Mouse (Mus musculus) lung, adult 2 months (tissue): ENCODE data around the gene Gm26657. TPM values are rescaled to one million over a fixed set of nuclear protein-coding genes. Genes with fewer than 3 reads are reported as not detected.

Experiments
- DNase-seq: peaks from one replicate; pipeline ENCODE4 v3.0.0; 2022
- H3K4me1 ChIP-seq: fragments of 200-500 bp; 2 replicates; pipeline ENCODE4 v1.6.1; 2011; ENCODE audit warnings: low read length; ENCODE audit not compliant: control insufficient read depth, insufficient read depth
- H3K4me3 ChIP-seq: fragments of 200-500 bp; replicated peaks from 2 replicates; pipeline ENCODE3; 2011; ENCODE audit warnings: low read depth, mild to moderate bottlenecking, control low read depth, low read length; ENCODE audit errors: extremely low read depth
- CTCF ChIP-seq: fragments of 200-500 bp; IDR thresholded peaks from 2 replicates; pipeline ENCODE4 v1.5.1; 2011; ENCODE audit warnings: mild to moderate bottlenecking, low read length, control low read depth; ENCODE audit not compliant: insufficient read depth
- POLR2A ChIP-seq: fragments of 200-500 bp; IDR thresholded peaks from 2 replicates; pipeline ENCODE4 v1.6.1; 2011; ENCODE audit warnings: low read depth, mild to moderate bottlenecking, control low read depth, low read length, borderline replicate concordance; ENCODE audit errors: extremely low read depth
- WGBS: fragments of 180-500 bp; shearing (Covaris S2); methylation state at CpG from one replicate; pipeline ENCODE4 v1.1.7; 2018; 5-methylcytosine and 5-hydroxymethylcytosine counted together
- polyA plus RNA-seq: library from polyadenylated mRNA; depleted of rRNA; stranded (reverse); fragments of >200 nt; gene quantifications from 2 replicates; pipeline ENCODE4 v1.2.3, GENCODE M21; 2012; rRNA removed

The Gm26657 gene
- polyA plus RNA-seq, 1 experiment, result not detected

DNA sequence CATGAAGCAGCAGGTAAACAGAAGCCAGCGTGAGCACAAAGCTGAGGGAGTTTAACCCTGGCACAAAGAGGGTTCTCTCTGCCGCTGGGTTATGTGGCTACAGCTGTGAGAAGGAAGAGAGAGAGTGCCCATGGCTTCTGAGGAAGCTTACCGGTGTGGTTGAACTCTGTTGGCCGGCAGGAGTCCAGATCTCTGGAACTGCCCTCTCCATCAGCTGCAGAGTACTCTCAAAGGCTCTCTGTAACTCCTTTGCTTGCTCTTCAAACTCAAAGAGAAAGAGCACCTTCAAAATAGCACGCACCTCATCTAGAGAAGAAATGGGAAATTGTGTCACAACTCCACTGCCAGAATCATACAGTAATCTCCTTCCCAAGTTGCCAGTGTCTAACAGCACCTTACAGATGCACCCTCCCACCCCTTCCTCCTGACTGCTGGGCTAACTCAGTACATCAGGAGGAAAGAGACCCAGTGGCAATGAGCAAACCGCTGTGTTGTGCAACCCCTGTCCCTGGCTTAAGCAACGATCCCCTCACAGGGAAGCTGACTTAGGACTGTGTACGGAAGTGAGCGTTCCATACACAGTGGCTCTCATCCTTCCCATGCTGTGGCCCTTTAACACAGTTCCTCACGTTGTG is 17.2 kb downstream of the Gm26657 start:
- H3K4me1 ChIP-seq, result no peaks in the 10 kb centered on the region
- 72% methylated on average over 10 of the region's 10 CpGs for WGBS
- H3K4me3 ChIP-seq, result no peak overlapping the region
- DNase-seq, result peak; percentile 59
- TF ChIP-seq POLR2A (no peak), CTCF (no peak)

DNA sequence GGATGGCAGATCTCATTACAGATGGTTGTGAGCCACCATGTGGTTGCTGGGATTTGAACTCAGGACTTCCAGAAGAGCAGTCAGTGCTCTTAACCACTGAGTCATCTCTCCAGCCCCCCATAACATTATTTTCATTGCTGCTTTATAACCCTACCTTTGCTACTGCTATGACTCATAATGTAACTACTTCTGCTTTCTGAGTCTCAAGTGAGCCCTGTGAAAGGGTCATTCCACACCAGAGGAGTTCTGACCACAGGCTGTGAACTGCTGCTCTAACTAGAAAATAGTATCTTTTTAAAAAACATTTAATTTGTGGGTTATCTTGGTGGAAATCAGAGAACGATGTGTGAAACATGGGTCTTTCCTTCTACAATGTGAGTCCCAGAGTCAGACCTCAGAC is 17.8 kb downstream of the Gm26657 start:
- no peak for DNase-seq
- Histone ChIP-seq H3K4me3 (no peak overlapping the region), H3K4me1 (no peaks in the 10 kb centered on the region)
- no peak for TF ChIP-seq POLR2A
- no peak for TF ChIP-seq CTCF
- WGBS, result 96% methylated on average over 1 of the region's 1 CpGs

DNA sequence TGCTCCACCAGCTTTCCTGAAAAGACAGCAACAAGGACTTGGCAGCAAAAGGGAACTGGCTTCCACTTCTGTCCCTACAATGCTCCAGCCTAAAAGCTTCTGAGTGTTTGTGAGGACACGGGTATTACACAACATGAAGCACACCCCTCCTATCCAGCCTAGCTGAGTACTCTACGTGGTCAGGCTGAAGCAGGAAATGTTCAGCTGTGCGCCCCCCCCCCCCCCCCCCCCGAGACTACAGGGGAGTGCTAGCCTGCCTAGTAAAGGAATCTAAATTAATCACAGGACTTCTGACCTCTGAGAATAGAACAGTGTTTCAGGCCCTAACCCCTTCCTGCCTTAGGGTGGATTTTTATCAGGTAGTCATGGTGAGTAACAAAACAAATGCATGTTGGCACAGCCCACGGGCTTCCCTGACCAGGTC is 28.0 kb downstream of the Gm26657 start:
- DNase-seq, result peak; percentile 42
- TF ChIP-seq CTCF (no peak), POLR2A (no peak)

GRCm38 (mm10) chr4:56768913-56769312 is 29.0 kb downstream of the Gm26657 start:
- WGBS, result 69% methylated on average over 7 of the region's 7 CpGs
- TF ChIP-seq POLR2A (no peak), CTCF (no peak)
- H3K4me3 ChIP-seq, result no peak overlapping the region
- DNase-seq, result peak; percentile 73
- H3K4me1 ChIP-seq, result peaks cover 2% of the 10 kb centered on the region; the same call in 1 of the 2 replicates

More for the DNA sequence above, 28.0 kb downstream of the Gm26657 start:
- no peak overlapping the region for H3K4me3 ChIP-seq
- peaks cover 2% of the 10 kb centered on the region; the same call in 1 of the 2 replicates for H3K4me1 ChIP-seq
- 38% methylated on average over 5 of the region's 5 CpGs for WGBS

DNA sequence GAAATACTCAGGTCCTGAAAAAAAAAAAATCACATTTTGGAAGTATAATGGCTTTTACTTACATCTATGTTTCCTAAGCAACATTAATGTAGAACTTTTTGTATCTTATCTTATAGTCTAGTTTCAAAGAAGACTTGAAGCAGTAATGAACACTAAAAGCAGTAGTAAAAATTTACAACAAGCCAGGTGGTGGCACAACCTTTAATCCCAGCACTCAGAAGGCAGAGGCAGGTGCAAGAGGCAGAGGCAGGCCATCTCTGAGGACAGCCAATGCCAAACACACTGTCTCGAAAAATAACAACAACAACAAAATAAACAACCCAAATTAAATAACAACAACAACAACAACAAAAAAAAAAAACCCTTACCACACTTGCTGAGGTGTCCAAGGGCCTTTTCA is 31.2 kb downstream of the Gm26657 start:
- no peak for DNase-seq
- TF ChIP-seq POLR2A (no peak), CTCF (no peak)
- Histone ChIP-seq H3K4me3 (no peak overlapping the region), H3K4me1 (peaks cover 2% of the 10 kb centered on the region; the same call in 1 of the 2 replicates)
- 51% methylated on average over 1 of the region's 1 CpGs for WGBS

Other genes with a start within 250 kb of the Gm26657 start
- gene Actl7b, start 1.4 kb downstream of the Gm26657 start, polyA plus RNA-seq, result 0.27 and 0.28 TPM in 2 replicates
- gene Actl7a, start 3.3 kb downstream of the Gm26657 start, polyA plus RNA-seq, result 0.09 TPM in 1 of 2 replicates, not detected in the other
- gene Elp1, start 62.3 kb downstream of the Gm26657 start, polyA plus RNA-seq, result 10.2 and 16.0 TPM in 2 replicates
- 2.3 and 3.5 TPM in 2 replicates for gene Fam206a, start 62.3 kb downstream of the Gm26657 start, polyA plus RNA-seq
- gene Ctnnal1, start 125.1 kb downstream of the Gm26657 start, polyA plus RNA-seq, result 4.4 and 8.8 TPM in 2 replicates
- gene Tmem245, start 207.4 kb downstream of the Gm26657 start, polyA plus RNA-seq, result 15.4 and 20.5 TPM in 2 replicates